Mouse (Mus musculus) embryo, embryonic 11 days (tissue): Measurements from ENCODE around the gene Myo1d.

Experiments used
- DNase-seq: peaks from one replicate; pipeline ENCODE4 v3.0.0-alpha.2; 2015

The Myo1d gene

GRCm38 (mm10) chr11:80779527-80780344, at the start of gene Myo1d:
Gene Myo1d, minus strand, starts transcription at chr11:80780025.
- peak; percentile 93 for DNase-seq

- DNase-seq: no peak
Observed at GRCm38 (mm10) chr11:80821794-80822193, 42.0 kb upstream of the Myo1d start.

GRCm38 (mm10) chr11:80821296-80821695, 41.5 kb upstream of the Myo1d start:
- DNase-seq: peak; percentile 41

- no peak for DNase-seq
Observed at GRCm38 (mm10) chr11:80820085-80820484, 40.3 kb upstream of the Myo1d start.

GRCm38 (mm10) chr11:80818060-80818697, 38.4 kb upstream of the Myo1d start:
- DNase-seq: peak; percentile 89

- no peak for DNase-seq
Observed at GRCm38 (mm10) chr11:80815354-80815753, 35.5 kb upstream of the Myo1d start.

- DNase-seq: peak; percentile 41
Observed at GRCm38 (mm10) chr11:80811156-80811555, 31.3 kb upstream of the Myo1d start.

GRCm38 (mm10) chr11:80809993-80810821, 30.4 kb upstream of the Myo1d start, which contains the start of gene Tmem98:
Gene Tmem98, plus strand, starts transcription at chr11:80810175.
- DNase-seq: peak; percentile 77

- DNase-seq: no peak
Observed at GRCm38 (mm10) chr11:80809666-80809992, 29.8 kb upstream of the Myo1d start.

GRCm38 (mm10) chr11:80808551-80809070, 28.8 kb upstream of the Myo1d start:
- DNase-seq: peak; percentile 39

- no peak for DNase-seq
Observed at GRCm38 (mm10) chr11:80802706-80803105, 22.9 kb upstream of the Myo1d start.

- no peak for DNase-seq
Observed at GRCm38 (mm10) chr11:80799979-80800378, 20.2 kb upstream of the Myo1d start.

GRCm38 (mm10) chr11:80795431-80795830, 15.6 kb upstream of the Myo1d start:
- DNase-seq: no peak

GRCm38 (mm10) chr11:80794290-80794689, 14.5 kb upstream of the Myo1d start:
- no peak for DNase-seq

GRCm38 (mm10) chr11:80793386-80793785, 13.6 kb upstream of the Myo1d start:
- no peak for DNase-seq

- DNase-seq: no peak
Observed at GRCm38 (mm10) chr11:80791677-80792432, 12.0 kb upstream of the Myo1d start.

- DNase-seq: no peak
Observed at GRCm38 (mm10) chr11:80790413-80790812, 10.6 kb upstream of the Myo1d start.

- DNase-seq: no peak
Observed at GRCm38 (mm10) chr11:80789647-80790240, 9.9 kb upstream of the Myo1d start.

GRCm38 (mm10) chr11:80785672-80786071, 5.8 kb upstream of the Myo1d start:
- no peak for DNase-seq

- no peak for DNase-seq
Observed at GRCm38 (mm10) chr11:80784294-80784743, 4.5 kb upstream of the Myo1d start.

GRCm38 (mm10) chr11:80783460-80783859, 3.6 kb upstream of the Myo1d start:
- no peak for DNase-seq

GRCm38 (mm10) chr11:80781535-80781934, 1.7 kb upstream of the Myo1d start:
- DNase-seq: no peak
